Mouse (Mus musculus) heart, embryonic 10.5 days (tissue): ENCODE measurements at regions not wholly inside any gene's neighbourhood (a gene's known extent, or its start where the extent isn't known, plus 50 kb on each side); places are given as distances from the start of the nearest gene placed in this dataset.

Experiments
- DNase-seq: peaks from one replicate; pipeline ENCODE4 v3.0.0-alpha.2; 2017; ENCODE audit warnings: low spot score
- H3K27ac ChIP-seq: fragments of 300-500 bp; sonication (generic); 2 replicates; pipeline ENCODE4 v1.5.1; 2016; ENCODE audit warnings: mild to moderate bottlenecking
- H3K27me3 ChIP-seq: fragments of 300-500 bp; sonication (generic); 2 replicates; pipeline ENCODE4 v1.6.1; 2016; ENCODE audit warnings: mild to moderate bottlenecking; ENCODE audit not compliant: poor library complexity, insufficient read depth, severe bottlenecking
- H3K36me3 ChIP-seq: fragments of 300-500 bp; sonication (generic); 2 replicates; pipeline ENCODE4 v1.6.1; 2016; ENCODE audit warnings: mild to moderate bottlenecking, moderate library complexity
- H3K4me1 ChIP-seq: fragments of 300-500 bp; sonication (generic); 2 replicates; pipeline ENCODE4 v1.6.1; 2016; ENCODE audit warnings: mild to moderate bottlenecking
- H3K4me3 ChIP-seq: fragments of 300-500 bp; sonication (generic); 2 replicates; pipeline ENCODE4 v1.5.1; 2016; ENCODE audit warnings: mild to moderate bottlenecking, moderate library complexity
- H3K9me3 ChIP-seq: fragments of 300-500 bp; sonication (generic); 2 replicates; pipeline ENCODE4 v1.6.1; 2016; ENCODE audit warnings: mild to moderate bottlenecking, moderate library complexity
- WGBS: fragments of 180-500 bp; shearing (Covaris S2); methylation state at CpG from one replicate; pipeline ENCODE4 v1.1.7; 2016; 5-methylcytosine and 5-hydroxymethylcytosine counted together

- H3K27ac ChIP-seq = no peak overlapping the region; the same call in 1 of the 2 replicates
- H3K4me1 ChIP-seq = peaks cover 47% of the 10 kb centered on the region
- no peak for DNase-seq
- no peaks in the 10 kb centered on the region for H3K27me3 ChIP-seq
- no peaks in the 10 kb centered on the region for H3K36me3 ChIP-seq
- 63% methylated on average over 4 of the region's 4 CpGs for WGBS
- no peak overlapping the region for H3K4me3 ChIP-seq
- H3K9me3 ChIP-seq = no peaks in the 10 kb centered on the region
These were observed 204.0 kb upstream of the Spdye4c start for GRCm38 (mm10) chr2:128386846-128387621.

GRCm38 (mm10) chr2:128387851-128388471 lies 203.0 kb upstream of the Spdye4c start:
- Histone ChIP-seq H3K36me3 (no peaks in the 10 kb centered on the region), H3K27ac (no peak overlapping the region), H3K27me3 (no peaks in the 10 kb centered on the region), H3K9me3 (no peaks in the 10 kb centered on the region), H3K4me3 (no peak overlapping the region), H3K4me1 (peaks cover 48% of the 10 kb centered on the region)
- DNase-seq = no peak
- WGBS = 67% methylated on average over 8 of the region's 8 CpGs

GRCm38 (mm10) chr2:128388883-128389470 lies 202.0 kb upstream of the Spdye4c start:
- DNase-seq = no peak
- Histone ChIP-seq H3K4me3 (no peak overlapping the region), H3K4me1 (peaks cover 56% of the 10 kb centered on the region), H3K36me3 (no peaks in the 10 kb centered on the region), H3K27ac (no peak overlapping the region), H3K9me3 (no peaks in the 10 kb centered on the region), H3K27me3 (no peaks in the 10 kb centered on the region)
- 38% methylated on average over 7 of the region's 7 CpGs for WGBS

- peak overlapping the region; percentile 62; the same call in 1 of the 2 replicates for H3K27ac ChIP-seq
- no peaks in the 10 kb centered on the region for H3K36me3 ChIP-seq
- H3K4me3 ChIP-seq = peak overlapping the region; percentile 33; the same call in 1 of the 2 replicates
- DNase-seq = no peak
- no peaks in the 10 kb centered on the region for H3K27me3 ChIP-seq
- H3K9me3 ChIP-seq = no peaks in the 10 kb centered on the region
- peaks cover 58% of the 10 kb centered on the region for H3K4me1 ChIP-seq
- WGBS = 6% methylated on average over 9 of the region's 9 CpGs
These were observed 198.7 kb upstream of the Spdye4c start for GRCm38 (mm10) chr2:128392344-128392743.

GRCm38 (mm10) chr2:128393401-128393800 lies 197.6 kb upstream of the Spdye4c start:
- Histone ChIP-seq H3K4me1 (peaks cover 55% of the 10 kb centered on the region), H3K36me3 (no peaks in the 10 kb centered on the region), H3K27me3 (no peaks in the 10 kb centered on the region), H3K27ac (peak overlapping the region; percentile 11; the same call in 1 of the 2 replicates), H3K9me3 (no peaks in the 10 kb centered on the region), H3K4me3 (no peak overlapping the region)
- 54% methylated on average over 8 of the region's 8 CpGs for WGBS
- DNase-seq = no peak

GRCm38 (mm10) chr2:128393921-128394320 lies 197.1 kb upstream of the Spdye4c start:
- no peak overlapping the region for H3K4me3 ChIP-seq
- DNase-seq = no peak
- no peaks in the 10 kb centered on the region for H3K9me3 ChIP-seq
- H3K27ac ChIP-seq = peak overlapping the region; percentile 11; the same call in 1 of the 2 replicates
- WGBS = 74% methylated on average over 5 of the region's 5 CpGs
- H3K36me3 ChIP-seq = no peaks in the 10 kb centered on the region
- peaks cover 53% of the 10 kb centered on the region for H3K4me1 ChIP-seq
- no peaks in the 10 kb centered on the region for H3K27me3 ChIP-seq

- H3K36me3 ChIP-seq = no peaks in the 10 kb centered on the region
- H3K4me1 ChIP-seq = peaks cover 39% of the 10 kb centered on the region
- DNase-seq = no peak
- 38% methylated on average over 4 of the region's 4 CpGs for WGBS
- H3K27ac ChIP-seq = peak overlapping the region; percentile 52; the same call in 1 of the 2 replicates
- H3K9me3 ChIP-seq = no peaks in the 10 kb centered on the region
- no peak overlapping the region for H3K4me3 ChIP-seq
- no peaks in the 10 kb centered on the region for H3K27me3 ChIP-seq
These were observed 195.6 kb upstream of the Spdye4c start for GRCm38 (mm10) chr2:128395308-128396007.

- Histone ChIP-seq H3K4me1 (peaks cover 39% of the 10 kb centered on the region), H3K36me3 (no peaks in the 10 kb centered on the region), H3K27ac (no peak overlapping the region), H3K9me3 (no peaks in the 10 kb centered on the region), H3K27me3 (peaks cover 1% of the 10 kb centered on the region; the same call in 1 of the 2 replicates), H3K4me3 (no peak overlapping the region)
- 5% methylated on average over 9 of the region's 9 CpGs for WGBS
- peak; percentile 90 for DNase-seq
These were observed 195.0 kb upstream of the Spdye4c start for GRCm38 (mm10) chr2:128396008-128396346.

GRCm38 (mm10) chr2:128401359-128401758 lies 189.7 kb upstream of the Spdye4c start:
- DNase-seq = no peak
- H3K27me3 ChIP-seq = peaks cover 4% of the 10 kb centered on the region; the same call in 1 of the 2 replicates
- no peak overlapping the region for H3K4me3 ChIP-seq
- H3K36me3 ChIP-seq = no peaks in the 10 kb centered on the region
- peaks cover 33% of the 10 kb centered on the region for H3K4me1 ChIP-seq
- no peak overlapping the region for H3K27ac ChIP-seq
- H3K9me3 ChIP-seq = no peaks in the 10 kb centered on the region
- WGBS = 76% methylated on average over 8 of the region's 8 CpGs

GRCm38 (mm10) chr2:128403143-128403935 lies 187.7 kb upstream of the Spdye4c start:
- H3K4me3 ChIP-seq = 0 out of 2 replicates have a peak overlapping the region, but pooled peaks have one; percentile 12
- no peak for DNase-seq
- H3K27me3 ChIP-seq = peaks cover 4% of the 10 kb centered on the region; the same call in 1 of the 2 replicates
- peaks cover 37% of the 10 kb centered on the region for H3K4me1 ChIP-seq
- H3K9me3 ChIP-seq = no peaks in the 10 kb centered on the region
- 31% methylated on average over 11 of the region's 11 CpGs for WGBS
- no peaks in the 10 kb centered on the region for H3K36me3 ChIP-seq
- peak overlapping the region; percentile 56 for H3K27ac ChIP-seq

- H3K9me3 ChIP-seq = no peaks in the 10 kb centered on the region
- no peak for DNase-seq
- peak overlapping the region; percentile 29; the same call in 1 of the 2 replicates for H3K27ac ChIP-seq
- H3K4me1 ChIP-seq = peaks cover 42% of the 10 kb centered on the region
- H3K36me3 ChIP-seq = no peaks in the 10 kb centered on the region
- no peak overlapping the region for H3K4me3 ChIP-seq
- WGBS = 80% methylated on average over 3 of the region's 3 CpGs
- peaks cover 4% of the 10 kb centered on the region; the same call in 1 of the 2 replicates for H3K27me3 ChIP-seq
These were observed 186.6 kb upstream of the Spdye4c start for GRCm38 (mm10) chr2:128404405-128404804.

GRCm38 (mm10) chr2:128407076-128407475 lies 183.9 kb upstream of the Spdye4c start:
- no peak for DNase-seq
- no peaks in the 10 kb centered on the region for H3K9me3 ChIP-seq
- 63% methylated on average over 7 of the region's 7 CpGs for WGBS
- no peaks in the 10 kb centered on the region for H3K27me3 ChIP-seq
- peaks cover 35% of the 10 kb centered on the region for H3K4me1 ChIP-seq
- no peaks in the 10 kb centered on the region for H3K36me3 ChIP-seq
- no peak overlapping the region for H3K4me3 ChIP-seq
- H3K27ac ChIP-seq = no peak overlapping the region
